Mouse (Mus musculus) lung, adult 2 months (tissue): ENCODE results near the gene Eri3.

Experiments used
- CTCF ChIP-seq: fragments of 200-500 bp; IDR thresholded peaks from 2 replicates; pipeline ENCODE4 v1.5.1; 2011; ENCODE audit warnings: mild to moderate bottlenecking, low read length, control low read depth; ENCODE audit not compliant: insufficient read depth
- POLR2A ChIP-seq: fragments of 200-500 bp; IDR thresholded peaks from 2 replicates; pipeline ENCODE4 v1.6.1; 2011; ENCODE audit warnings: low read depth, mild to moderate bottlenecking, control low read depth, low read length, borderline replicate concordance; ENCODE audit errors: extremely low read depth

- TF ChIP-seq POLR2A = no peak
- TF ChIP-seq CTCF = no peak
Observed at GRCm38 (mm10) chr4:117601338-117601776, 51.2 kb downstream of the Eri3 start.
